Mouse (Mus musculus) liver, adult 2 months (tissue): Measurements from ENCODE around the gene Arhgap33. TPM values are rescaled to one million over a fixed set of nuclear protein-coding genes. Genes with fewer than 3 reads are reported as not detected.
"Not testable (repeated sequence)": the region's sequence is repeated elsewhere in the genome, so short reads cannot be mapped to it uniquely, and the experiment has no call there.

ENCODE experiments used
- DNase-seq: peaks from one replicate; pipeline ENCODE4 v3.0.0-alpha.2; 2011; ENCODE audit warnings: low read depth, low spot score; ENCODE audit errors: extremely low read depth
- H3K27ac ChIP-seq: fragments of 200-500 bp; replicated peaks from 2 replicates; pipeline ENCODE4 v1.5.1; 2012; ENCODE audit warnings: low read depth, mild to moderate bottlenecking, control low read depth, inconsistent platforms, low read length; ENCODE audit not compliant: insufficient read depth
- H3K27me3 ChIP-seq: fragments of 200-500 bp; 2 replicates; pipeline ENCODE4 v1.6.1; 2012; ENCODE audit warnings: mild to moderate bottlenecking, moderate library complexity, low read length, inconsistent platforms; ENCODE audit not compliant: control insufficient read depth, insufficient read depth
- H3K36me3 ChIP-seq: fragments of 200-500 bp; 2 replicates; pipeline ENCODE4 v1.6.1; 2012; ENCODE audit warnings: low read length, inconsistent platforms; ENCODE audit not compliant: control insufficient read depth, insufficient read depth
- H3K4me1 ChIP-seq: fragments of 200-500 bp; 2 replicates; pipeline ENCODE4 v1.6.1; 2011; ENCODE audit warnings: low read length; ENCODE audit not compliant: control insufficient read depth, insufficient read depth
- H3K4me3 ChIP-seq: fragments of 200-500 bp; 2 replicates; pipeline ENCODE4 v1.5.1; 2011; ENCODE audit warnings: low read depth, mild to moderate bottlenecking, control low read depth, low read length, moderate library complexity; ENCODE audit not compliant: insufficient read depth
- H3K79me2 ChIP-seq: fragments of 200-500 bp; 2 replicates; pipeline ENCODE4 v1.6.1; 2012; ENCODE audit warnings: inconsistent platforms, mild to moderate bottlenecking, low read length, moderate library complexity; ENCODE audit not compliant: control insufficient read depth, insufficient read depth
- H3K9ac ChIP-seq: fragments of 200-500 bp; 2 replicates; pipeline ENCODE4 v1.6.1; 2012; ENCODE audit warnings: low read depth, mild to moderate bottlenecking, control low read depth, inconsistent platforms, low read length
- CTCF ChIP-seq: fragments of 200-500 bp; IDR thresholded peaks from 2 replicates; pipeline ENCODE4 v1.5.1; 2011; ENCODE audit warnings: low read depth, low read length, control low read depth
- POLR2A ChIP-seq: fragments of 200-500 bp; IDR thresholded peaks from 2 replicates; pipeline ENCODE4 v1.6.1; 2011; ENCODE audit warnings: low read length, control low read depth; ENCODE audit not compliant: insufficient read depth; ENCODE audit errors: extremely low read depth
- WGBS: fragments of 180-500 bp; shearing (Covaris S2); methylation state at CpG from one replicate; pipeline ENCODE4 v1.1.7; 2018; 5-methylcytosine and 5-hydroxymethylcytosine counted together
- polyA plus RNA-seq: library from polyadenylated mRNA; depleted of rRNA; stranded (reverse); fragments of >200 nt; gene quantifications from 2 replicates; pipeline ENCODE4 v1.2.3, GENCODE M21; 2012
- total RNA-seq: library from RNA; depleted of rRNA; stranded (reverse); fragments of >200 nt; gene quantifications from 2 replicates; pipeline ENCODE4 v1.2.3, GENCODE M21; 2014

Gene Arhgap33
- total and polyA plus RNA-seq, 2 experiments: 0.37 to 1.2 TPM

GRCm38 (mm10) chr7:30520856-30521255 lies 14.0 kb downstream of the Arhgap33 start:
- no peak for TF ChIP-seq POLR2A
- no peak for TF ChIP-seq CTCF
- Histone ChIP-seq H3K4me3 (no peak overlapping the region), H3K9ac (no peak overlapping the region), H3K27me3 (no peaks in the 10 kb centered on the region), H3K36me3 (no peaks in the 10 kb centered on the region), H3K27ac (no peak overlapping the region), H3K79me2 (no peaks in the 10 kb centered on the region), H3K4me1 (no peaks in the 10 kb centered on the region)
- WGBS: 92% methylated on average over 5 of the region's 5 CpGs
- no peak for DNase-seq

GRCm38 (mm10) chr7:30520396-30520795 lies 14.5 kb downstream of the Arhgap33 start:
- no peaks in the 10 kb centered on the region for H3K27me3 ChIP-seq
- no peak overlapping the region for H3K9ac ChIP-seq
- H3K36me3 ChIP-seq: no peaks in the 10 kb centered on the region
- H3K4me1 ChIP-seq: no peaks in the 10 kb centered on the region
- TF ChIP-seq POLR2A: no peak
- 87% methylated on average over 4 of the region's 4 CpGs for WGBS
- H3K4me3 ChIP-seq: no peak overlapping the region
- no peaks in the 10 kb centered on the region for H3K79me2 ChIP-seq
- H3K27ac ChIP-seq: no peak overlapping the region
- no peak for DNase-seq

- DNase-seq: no peak
These were observed 16.5 kb downstream of the Arhgap33 start for GRCm38 (mm10) chr7:30518325-30518724.

GRCm38 (mm10) chr7:30515003-30515760 lies 19.7 kb downstream of the Arhgap33 start:
- DNase-seq: no peak
- WGBS: 37% methylated on average over 24 of the region's 24 CpGs
- H3K79me2 ChIP-seq: no peaks in the 10 kb centered on the region
- no peak overlapping the region for H3K9ac ChIP-seq
- H3K36me3 ChIP-seq: no peaks in the 10 kb centered on the region; the same call in 1 of the 2 replicates
- no peaks in the 10 kb centered on the region for H3K4me1 ChIP-seq
- no peak overlapping the region for H3K4me3 ChIP-seq
- TF ChIP-seq POLR2A: no peak
- no peak for TF ChIP-seq CTCF
- no peak overlapping the region for H3K27ac ChIP-seq
- H3K27me3 ChIP-seq: no peaks in the 10 kb centered on the region

More at GRCm38 (mm10) chr7:30518325-30518724, 16.5 kb downstream of the Arhgap33 start:
- Histone ChIP-seq H3K4me1 (no peaks in the 10 kb centered on the region), H3K27me3 (no peaks in the 10 kb centered on the region), H3K36me3 (no peaks in the 10 kb centered on the region), H3K79me2 (no peaks in the 10 kb centered on the region), H3K4me3 (no peak overlapping the region), H3K9ac (no peak overlapping the region), H3K27ac (no peak overlapping the region)
- 53% methylated on average over 8 of the region's 8 CpGs for WGBS
- TF ChIP-seq CTCF (peak; percentile 38; the same call in 1 of the 2 replicates), POLR2A (no peak)

GRCm38 (mm10) chr7:30508061-30508460 lies 26.8 kb downstream of the Arhgap33 start:
- WGBS: 76% methylated on average over 4 of the region's 4 CpGs
- no peaks in the 10 kb centered on the region for H3K79me2 ChIP-seq
- no peak overlapping the region for H3K9ac ChIP-seq
- no peak overlapping the region for H3K4me3 ChIP-seq
- DNase-seq: no peak
- H3K36me3 ChIP-seq: peaks cover 3% of the 10 kb centered on the region
- H3K27me3 ChIP-seq: no peaks in the 10 kb centered on the region
- H3K27ac ChIP-seq: no peak overlapping the region
- H3K4me1 ChIP-seq: no peaks in the 10 kb centered on the region
- no peak for TF ChIP-seq CTCF
- TF ChIP-seq POLR2A: no peak

- H3K9ac ChIP-seq, H3K79me2 ChIP-seq, H3K4me1 ChIP-seq, DNase-seq, H3K27ac ChIP-seq, H3K4me3 ChIP-seq, H3K27me3 ChIP-seq, H3K36me3 ChIP-seq: not testable (repeated sequence)
- 70% methylated on average over 5 of the region's 5 CpGs for WGBS
These were observed 33.7 kb downstream of the Arhgap33 start for GRCm38 (mm10) chr7:30501159-30501558.

GRCm38 (mm10) chr7:30495506-30496042 lies 39.3 kb downstream of the Arhgap33 start:
- not testable (repeated sequence) for H3K36me3 ChIP-seq, H3K79me2 ChIP-seq, H3K27me3 ChIP-seq, H3K4me1 ChIP-seq
- WGBS: 17% methylated on average over 5 of the region's 5 CpGs
- H3K9ac ChIP-seq: peak overlapping the region; percentile 35; the same call in 1 of the 2 replicates
- DNase-seq: peak; percentile 87
- H3K4me3 ChIP-seq: peak overlapping the region; percentile 1; the same call in 1 of the 2 replicates
- H3K27ac ChIP-seq: 0 out of 2 replicates have a peak overlapping the region, but pooled peaks have one; percentile 38
